Mouse (Mus musculus) WW6 (cell line): ENCODE measurements at regions not wholly inside any gene's neighbourhood (a gene's known extent, or its start where the extent isn't known, plus 50 kb on each side); places are given as distances from the start of the nearest gene placed in this dataset.

Experiments
- DNase-seq: peaks from one replicate; pipeline ENCODE4 v3.0.0-alpha.2; 2013; ENCODE audit warnings: low read depth, low spot score

DNA sequence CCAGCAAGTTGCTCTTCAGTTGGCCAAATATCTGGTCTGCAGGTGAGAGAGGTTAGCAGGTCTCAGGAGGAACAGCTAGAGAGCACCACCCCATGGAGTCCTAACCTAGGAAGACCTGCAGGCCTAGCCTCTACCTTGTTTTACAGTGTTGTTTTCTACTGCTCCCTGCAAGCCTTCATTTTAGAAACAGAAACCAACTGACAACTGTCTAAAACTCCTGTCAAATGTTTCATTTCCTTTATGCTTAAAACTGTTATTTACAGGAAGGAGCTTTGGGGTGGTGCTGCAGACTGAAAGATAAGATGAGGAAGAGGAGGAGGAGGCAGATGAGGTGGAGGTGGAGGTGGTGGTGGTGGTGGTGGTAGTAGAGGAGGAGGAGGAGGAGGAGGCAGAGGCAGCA, 96.6 kb upstream of the Selenop start:
- DNase-seq = no peak

- DNase-seq = no peak
These were observed 94.3 kb upstream of the Selenop start for GRCm38 (mm10) chr15:3174072-3174471.

DNA sequence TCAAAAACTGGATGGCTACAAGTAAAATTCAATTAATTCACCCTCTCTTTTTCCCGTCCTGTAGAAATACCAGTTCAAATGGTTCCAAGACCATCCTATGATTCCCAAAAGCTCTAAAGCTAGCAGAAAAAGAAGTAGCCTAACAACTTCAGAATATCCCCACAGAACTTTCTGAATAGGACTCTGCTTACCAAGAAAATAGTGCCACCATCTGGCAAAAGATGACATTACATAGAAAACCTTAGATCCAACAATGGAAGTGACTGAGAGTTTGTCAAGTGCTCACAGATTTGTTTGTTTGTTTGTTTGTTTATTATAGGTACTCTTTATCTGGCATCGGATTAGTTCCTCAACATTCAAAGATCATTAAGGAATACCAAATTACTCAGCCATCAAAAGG, 93.5 kb upstream of the Selenop start:
- DNase-seq = peak; percentile 3

DNA sequence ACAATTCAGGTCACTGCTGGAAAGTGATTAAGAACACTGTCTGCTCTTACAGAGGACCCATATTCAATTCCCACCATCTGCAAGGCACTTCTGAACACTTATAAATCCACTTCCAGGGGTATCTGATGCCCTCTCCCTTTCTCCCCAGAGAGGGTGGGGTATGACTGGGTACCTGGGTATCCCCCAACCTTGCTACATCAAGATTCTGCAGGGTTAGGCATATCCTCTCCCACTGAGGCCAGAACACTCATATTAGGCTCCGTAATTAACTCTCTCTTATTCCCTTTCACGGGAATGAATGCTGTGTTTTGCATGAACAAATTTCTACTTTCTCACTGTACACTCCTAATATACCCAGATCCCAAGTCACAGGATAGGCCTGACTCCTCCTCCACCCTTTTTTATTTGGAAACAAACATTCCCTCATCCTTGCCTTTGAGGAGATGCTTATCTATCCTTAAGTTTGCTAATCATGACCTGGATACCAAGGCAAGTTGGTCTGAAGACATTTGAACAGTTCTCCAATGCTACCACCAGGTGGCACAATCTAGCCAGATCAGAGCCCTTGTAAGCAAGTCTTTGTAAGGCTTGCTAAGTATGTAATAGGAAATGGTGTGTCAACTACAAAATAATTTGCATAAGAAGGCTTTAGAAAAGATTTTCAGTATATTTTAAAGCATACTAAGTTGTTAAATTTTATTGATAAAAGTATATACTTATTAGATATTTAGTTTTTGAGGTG, 66.3 kb upstream of the Selenop start:
- DNase-seq = peak; percentile 29

- no peak for DNase-seq
These were observed 62.8 kb upstream of the Selenop start for GRCm38 (mm10) chr15:3205522-3205921.

GRCm38 (mm10) chr15:3206076-3206475, 62.3 kb upstream of the Selenop start:
- DNase-seq = peak; percentile 7

- DNase-seq = peak; percentile 5
These were observed 54.6 kb upstream of the Selenop start for GRCm38 (mm10) chr15:3213721-3214120.

GRCm38 (mm10) chr15:3215201-3215600, 53.1 kb upstream of the Selenop start:
- DNase-seq = no peak
